Mouse (Mus musculus) layer of hippocampus, adult 18-20 months (tissue): ENCODE results near the gene Lrrc39. TPM values are rescaled to one million over a fixed set of nuclear protein-coding genes. Genes with fewer than 3 reads are reported as not detected.
"Not testable (repeated sequence)": the region's sequence is repeated elsewhere in the genome, so short reads cannot be mapped to it uniquely, and the experiment has no call there.

Source experiments
- DNase-seq, 2 experiments: peaks; one replicate each; pipeline ENCODE4 v3.0.0; 2022; ENCODE audit warnings: low spot score in 2 of 2
- long read RNA-seq: library from polyadenylated mRNA; stranded (forward); transcript quantifications from one replicate; pipeline ENCODE4 v2.0.0, GENCODE M21; 2021
- total RNA-seq, 2 experiments: library from RNA; stranded (reverse); gene quantifications; 2 replicates each; pipeline ENCODE4 v1.2.3; 2021

The Lrrc39 gene
- total RNA-seq = not detected
- long read RNA-seq, partial matches to known transcripts = 0 of 1 reads
- long read RNA-seq, other reads (novel, unspliced or antisense) = 1 of 1 reads

- no peak for DNase-seq
Observed at GRCm38 (mm10) chr3:116562408-116563094, at the start of gene Lrrc39. Gene Lrrc39, plus strand, starts transcription at chr3:116562973.

DNA sequence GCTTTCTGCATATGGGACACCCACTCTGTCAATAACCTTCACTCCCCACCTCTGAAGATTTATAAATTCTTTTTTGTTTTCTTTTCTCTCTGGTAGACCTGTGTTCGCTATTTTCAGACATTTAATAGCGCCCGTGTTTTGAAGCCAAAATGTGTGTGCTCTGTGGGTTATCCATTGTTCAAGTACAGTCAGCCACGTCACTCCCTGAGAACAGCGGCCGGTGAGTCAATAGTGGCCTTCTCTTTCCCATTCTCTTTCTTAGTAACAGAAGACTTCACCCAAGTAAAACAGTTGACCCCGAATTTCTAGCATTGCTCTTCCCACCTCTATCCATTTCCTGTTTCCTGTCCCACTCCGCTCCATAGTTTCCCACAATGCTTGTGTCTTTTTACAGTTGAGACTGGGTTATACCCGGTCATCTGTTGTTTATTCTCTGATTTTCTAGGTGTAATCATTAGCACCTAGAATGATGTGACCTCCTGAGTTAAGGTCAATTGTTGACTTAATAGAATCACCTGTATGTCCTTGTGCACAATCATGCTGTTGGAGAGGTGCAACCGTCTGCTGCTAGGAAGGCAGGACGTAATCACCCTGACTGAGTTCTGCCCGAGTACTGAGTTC, 42.5 kb upstream of the Lrrc39 start:
- DNase-seq = no peak

DNA sequence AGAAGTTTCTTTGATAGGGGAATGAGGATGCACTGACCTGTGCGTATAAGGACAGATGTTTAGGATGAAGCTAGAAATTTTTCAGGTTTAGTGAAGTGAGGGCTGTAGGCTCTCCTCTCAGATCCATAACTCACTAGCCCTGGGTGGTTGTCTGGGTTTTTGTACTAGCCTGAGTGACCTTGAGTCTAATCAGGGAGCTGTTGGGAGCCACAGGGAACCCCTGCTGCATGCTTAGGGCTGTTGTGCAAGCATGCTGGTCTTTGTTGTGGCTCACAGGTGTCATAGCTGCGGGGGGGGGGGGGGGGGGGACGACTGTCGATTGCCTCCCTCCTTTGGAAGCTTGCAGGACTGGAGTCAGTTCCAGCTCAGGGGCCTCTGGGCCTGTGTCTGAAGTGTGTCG, 33.0 kb upstream of the Lrrc39 start:
- no peak for DNase-seq

GRCm38 (mm10) chr3:116530826-116531225, 31.9 kb upstream of the Lrrc39 start:
- DNase-seq = peak in 1 of 2 experiments; percentile 60

DNA sequence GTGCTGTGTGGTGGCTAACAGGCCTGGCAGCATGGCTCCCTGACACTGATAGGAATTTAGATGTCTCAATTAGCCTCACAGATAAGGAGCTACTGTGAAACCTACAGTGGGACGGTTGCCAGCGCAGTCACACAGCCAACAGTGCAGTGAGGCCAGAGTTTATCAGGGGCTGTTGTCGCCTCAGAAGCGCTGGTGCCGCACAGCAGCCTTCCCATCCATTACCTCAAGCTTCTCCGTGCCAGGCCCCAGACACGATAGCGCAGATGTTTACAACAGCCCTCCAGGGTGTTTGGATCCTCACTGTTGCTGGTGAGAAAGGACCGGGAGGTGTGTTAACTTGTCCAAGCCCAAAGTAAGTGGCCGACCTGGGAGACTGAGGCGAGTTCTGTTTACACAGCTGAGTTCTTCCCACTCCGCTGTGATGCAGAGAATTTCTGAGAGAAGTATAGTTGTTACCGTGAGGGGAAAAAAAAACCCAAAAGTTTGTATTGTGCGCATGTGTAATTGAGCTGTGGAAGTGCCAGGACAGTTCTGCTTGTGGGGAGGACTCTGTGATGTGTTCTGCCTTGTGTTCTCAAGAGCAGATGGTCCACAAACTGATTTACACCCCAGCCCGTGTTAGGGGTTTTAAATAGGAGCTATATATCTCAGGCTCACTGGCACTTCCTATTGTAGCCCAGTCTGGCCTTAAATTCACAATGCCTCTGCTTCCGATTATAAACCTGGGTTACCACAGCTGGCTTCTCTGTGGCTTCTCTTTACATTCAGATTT, 26.2 kb upstream of the Lrrc39 start:
- peak; percentile 9 to 72 for DNase-seq

DNA sequence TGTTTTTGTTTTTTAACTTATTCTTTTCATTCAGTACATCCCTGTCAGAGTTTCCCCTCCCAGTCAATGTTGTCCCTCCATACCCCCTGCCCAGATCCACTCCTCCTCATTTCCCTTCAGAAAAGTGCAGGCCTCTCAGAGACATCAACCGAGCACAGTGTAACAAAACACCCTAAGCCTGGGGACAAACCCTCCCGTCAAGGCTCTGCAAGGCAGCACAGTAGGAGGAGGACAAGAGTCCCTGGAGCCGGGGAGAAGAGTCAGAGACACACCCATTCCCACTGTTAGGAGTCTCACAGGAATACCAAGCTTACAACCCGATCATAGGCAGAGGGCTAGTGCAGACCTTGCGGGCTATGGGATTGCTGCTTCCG, 25.6 kb upstream of the Lrrc39 start:
- no peak for DNase-seq

- no peak for DNase-seq
Observed at GRCm38 (mm10) chr3:116542070-116542469, 20.7 kb upstream of the Lrrc39 start.

DNA sequence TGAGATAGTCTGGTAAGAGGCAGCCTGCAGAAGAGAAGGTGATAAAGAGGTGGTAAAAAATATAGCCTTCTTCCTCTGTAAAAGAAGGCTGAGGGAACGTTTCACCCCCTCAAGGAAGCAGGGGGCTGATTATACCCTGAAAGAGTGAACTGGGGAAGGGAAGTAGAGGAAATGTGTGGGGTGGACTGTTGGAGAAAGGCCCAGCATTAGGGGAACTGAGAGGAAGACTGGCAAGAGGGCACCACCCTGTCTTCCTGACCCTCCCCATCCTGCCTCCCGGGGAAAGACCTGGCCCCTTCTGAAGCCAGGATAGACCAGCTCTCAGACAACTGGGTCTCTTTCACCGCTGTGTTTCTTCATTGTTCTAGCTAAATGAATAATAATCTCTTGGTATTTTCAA, 20.2 kb upstream of the Lrrc39 start:
- DNase-seq = no peak

- DNase-seq = no peak
Observed at GRCm38 (mm10) chr3:116547430-116547829, 15.3 kb upstream of the Lrrc39 start.

GRCm38 (mm10) chr3:116551362-116551761, 11.4 kb upstream of the Lrrc39 start:
- DNase-seq = no peak

DNA sequence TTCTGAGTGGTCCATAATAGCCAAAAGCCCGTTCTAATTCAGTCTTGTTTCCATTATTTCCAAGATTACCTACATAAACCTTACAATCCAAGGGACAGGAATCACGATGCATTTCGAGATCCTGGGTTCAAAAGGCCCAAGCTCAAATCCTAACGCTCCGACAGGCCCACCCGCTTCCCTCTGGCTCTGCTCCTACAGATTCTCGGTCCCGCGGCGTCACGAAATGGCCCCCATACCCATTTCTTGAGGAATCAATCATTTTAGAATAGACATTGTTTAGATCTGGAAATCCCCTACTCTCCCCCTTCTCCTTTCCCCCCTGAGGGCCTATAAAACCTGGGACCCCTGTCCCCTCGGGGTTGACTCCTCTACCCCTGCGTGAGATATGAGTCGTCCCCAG, 1.5 kb upstream of the Lrrc39 start:
- not testable (repeated sequence) for DNase-seq

DNA sequence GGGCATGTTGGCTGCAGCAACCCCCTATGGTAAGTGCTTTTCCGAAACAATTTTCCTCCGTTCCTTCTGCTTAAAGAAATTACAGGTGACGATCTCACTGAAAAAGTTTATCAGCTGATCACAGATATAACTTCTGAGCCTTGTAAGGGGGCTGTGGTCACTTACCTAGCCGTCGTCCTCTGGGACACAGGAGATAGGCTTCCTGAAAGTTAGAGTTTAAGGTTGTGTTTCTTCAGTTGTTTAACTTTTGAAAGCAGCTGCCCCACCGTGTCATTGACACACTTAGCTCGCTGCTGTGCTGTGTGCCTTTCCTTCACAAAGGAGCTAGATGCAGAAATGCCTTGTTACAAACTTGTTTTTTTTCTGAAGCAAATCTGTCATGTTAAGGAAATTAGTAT, 321 bp downstream of the Lrrc39 start:
- no peak for DNase-seq

GRCm38 (mm10) chr3:116570628-116571027, 7.9 kb downstream of the Lrrc39 start:
- no peak for DNase-seq

DNA sequence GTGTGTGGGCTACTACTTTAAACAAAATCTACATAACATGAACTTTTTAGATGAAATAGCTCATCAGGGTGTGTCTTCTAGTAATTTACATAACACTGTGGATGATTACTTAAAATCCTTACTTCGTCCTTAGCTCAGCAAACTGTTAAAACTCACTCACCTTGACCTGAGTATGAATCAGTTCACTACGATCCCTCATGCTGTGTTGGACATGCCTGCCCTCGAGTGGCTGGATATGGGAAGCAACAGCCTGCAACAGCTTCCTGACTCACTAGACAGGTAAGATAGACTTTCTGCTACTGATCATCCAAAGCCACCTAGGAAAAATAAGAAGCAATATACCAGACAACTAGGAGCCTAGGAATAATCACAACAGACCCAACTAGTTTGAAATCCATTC, 14.5 kb downstream of the Lrrc39 start:
- DNase-seq = no peak

DNA sequence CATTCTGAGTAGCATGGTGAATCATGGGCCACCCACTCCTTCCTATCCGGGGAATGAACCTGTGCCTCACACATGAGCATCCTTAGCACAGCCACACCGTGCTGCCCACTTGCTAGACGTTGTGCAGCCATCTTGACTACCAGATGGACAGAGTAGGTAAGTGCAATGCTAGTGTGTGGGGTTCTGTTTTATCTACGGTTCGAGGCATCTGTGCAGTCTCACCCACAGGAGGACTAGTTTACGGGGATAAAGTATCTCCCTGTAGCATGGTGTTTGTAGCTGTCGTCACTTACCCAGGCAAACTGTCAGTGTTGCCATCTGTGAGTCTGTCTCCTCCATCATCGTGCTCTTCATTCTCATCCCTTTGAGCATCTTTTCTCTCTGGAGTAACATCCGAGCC, 19.4 kb downstream of the Lrrc39 start:
- DNase-seq = peak; percentile 13 to 47

- DNase-seq = no peak
Observed at GRCm38 (mm10) chr3:116594076-116594727, 31.4 kb downstream of the Lrrc39 start.

- DNase-seq = peak; percentile 93 to 99
Observed at GRCm38 (mm10) chr3:116594728-116595602, 32.2 kb downstream of the Lrrc39 start, which contains the start of gene Sass6. Gene Sass6, plus strand, starts transcription at chr3:116594982.

DNA sequence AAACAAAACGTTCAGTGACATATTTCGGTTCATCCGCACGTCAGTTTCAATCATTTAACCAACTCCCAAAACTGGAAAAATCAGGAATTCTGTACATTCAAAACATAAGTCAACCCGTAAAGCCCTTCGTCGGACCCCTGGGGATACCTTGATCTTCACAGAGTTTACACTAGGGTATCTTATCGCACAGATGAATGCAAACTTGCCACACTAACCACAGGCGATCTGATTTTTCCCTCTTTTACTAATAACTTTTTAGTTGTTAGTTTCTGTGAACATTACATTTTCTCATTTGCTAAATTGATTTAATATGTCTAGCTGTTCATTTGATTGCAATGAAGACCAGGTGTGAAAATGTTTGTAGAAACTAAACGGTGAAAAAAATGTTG, 32.8 kb downstream of the Lrrc39 start:
- no peak for DNase-seq

DNA sequence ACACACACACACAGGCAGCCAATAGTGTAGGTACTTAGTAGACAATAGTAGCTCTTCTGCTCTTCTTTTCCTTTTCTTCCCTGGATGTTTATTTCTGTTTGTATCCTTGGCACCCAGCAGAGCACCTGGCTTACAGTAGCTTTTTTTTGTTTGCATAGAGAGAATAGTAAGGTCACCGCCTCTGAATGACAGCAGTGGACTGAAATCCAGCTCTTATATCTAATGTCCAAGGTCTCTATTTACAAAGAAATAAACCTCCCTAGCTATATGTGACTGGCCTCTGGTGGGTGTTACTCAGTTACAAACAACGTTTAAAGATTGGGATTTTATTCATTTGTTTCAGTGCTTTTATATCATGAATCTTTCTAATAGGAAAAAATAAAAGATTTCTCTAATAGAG, 36.9 kb downstream of the Lrrc39 start:
- DNase-seq = no peak

- DNase-seq = no peak
Observed at GRCm38 (mm10) chr3:116601005-116601404, 38.2 kb downstream of the Lrrc39 start.

- DNase-seq = no peak
Observed at GRCm38 (mm10) chr3:116601781-116602180, 39.0 kb downstream of the Lrrc39 start.
